Mouse (Mus musculus): ENCODE results near the gene Tpst1. TPM values are rescaled to one million over a fixed set of nuclear protein-coding genes. Genes with fewer than 3 reads are reported as not detected.

The Tpst1 gene
- polyA plus RNA-seq, 1 experiment from 2014 or later: 28.7 TPM

GRCm38 (mm10) chr5:130177871-130178270 is 104.7 kb downstream of the Tpst1 start:
- H3K9me3 ChIP-seq (ENCODE audit: control insufficient read depth): no peaks in the 10 kb centered on the region
- ATAC-seq: no peak
- no peak overlapping the region for H3K9ac ChIP-seq (ENCODE audit: low read depth, low read length)
- no peak overlapping the region for H3K4me2 ChIP-seq (replicated peaks; ENCODE audit: low read depth)
- no peaks in the 10 kb centered on the region for H3K27me3 ChIP-seq (replicated peaks; ENCODE audit: control insufficient read depth, insufficient read depth, low read length)
- H3K27ac ChIP-seq (ENCODE audit: low read depth, low read length): no peak overlapping the region
- H3K36me3 ChIP-seq (ENCODE audit: control insufficient read depth, insufficient read depth): no peaks in the 10 kb centered on the region; the same call in 1 of the 2 replicates
- WGBS: 50% methylated on average over 4 of the region's 4 CpGs
- H3K4me1 ChIP-seq (replicated peaks; ENCODE audit: control insufficient read depth, insufficient read depth, low read length): peaks cover 3% of the 10 kb centered on the region; the same call in 1 of the 2 replicates
- H3K4me3 ChIP-seq (ENCODE audit: low read depth, low read length): no peak overlapping the region
- TF ChIP-seq CTCF (IDR thresholded peaks at IDR 0.05; ENCODE audit: low read depth): no peak

- no peaks in the 10 kb centered on the region; the same call in 1 of the 2 replicates for H3K36me3 ChIP-seq (ENCODE audit: control insufficient read depth, insufficient read depth)
- no peak overlapping the region for H3K27ac ChIP-seq (ENCODE audit: low read depth, low read length)
- 77% methylated on average over 7 of the region's 7 CpGs for WGBS
- no peak for ATAC-seq
- H3K27me3 ChIP-seq (replicated peaks; ENCODE audit: control insufficient read depth, insufficient read depth, low read length): no peaks in the 10 kb centered on the region
- H3K9me3 ChIP-seq (ENCODE audit: control insufficient read depth): no peaks in the 10 kb centered on the region
- TF ChIP-seq CTCF (IDR thresholded peaks at IDR 0.05; ENCODE audit: low read depth): peak; percentile 44; the same call in 1 of the 2 replicates
- 0 out of 2 replicates have a peak, but pooled peaks cover 7% of the 10 kb centered on the region for H3K4me1 ChIP-seq (replicated peaks; ENCODE audit: control insufficient read depth, insufficient read depth, low read length)
- no peak overlapping the region for H3K9ac ChIP-seq (ENCODE audit: low read depth, low read length)
- no peak overlapping the region for H3K4me2 ChIP-seq (replicated peaks; ENCODE audit: low read depth)
- H3K4me3 ChIP-seq (ENCODE audit: low read depth, low read length): no peak overlapping the region
These were observed 107.2 kb downstream of the Tpst1 start for GRCm38 (mm10) chr5:130180362-130180761.

- Histone ChIP-seq H3K4me1 (replicated peaks; ENCODE audit: control insufficient read depth, insufficient read depth, low read length) (0 out of 2 replicates have a peak, but pooled peaks cover 7% of the 10 kb centered on the region), H3K27ac (ENCODE audit: low read depth, low read length) (no peak overlapping the region), H3K9me3 (ENCODE audit: control insufficient read depth) (no peaks in the 10 kb centered on the region), H3K27me3 (replicated peaks; ENCODE audit: control insufficient read depth, insufficient read depth, low read length) (no peaks in the 10 kb centered on the region), H3K9ac (ENCODE audit: low read depth, low read length) (no peak overlapping the region), H3K4me3 (ENCODE audit: low read depth, low read length) (no peak overlapping the region), H3K4me2 (replicated peaks; ENCODE audit: low read depth) (no peak overlapping the region), H3K36me3 (ENCODE audit: control insufficient read depth, insufficient read depth) (no peaks in the 10 kb centered on the region; the same call in 1 of the 2 replicates)
- TF ChIP-seq CTCF (IDR thresholded peaks at IDR 0.05; ENCODE audit: low read depth): no peak
- 59% methylated on average over 6 of the region's 6 CpGs for WGBS
- no peak for ATAC-seq
These were observed 108.8 kb downstream of the Tpst1 start for GRCm38 (mm10) chr5:130181740-130182540.

- no peak overlapping the region for H3K27ac ChIP-seq (ENCODE audit: low read depth, low read length)
- 27% methylated on average over 3 of the region's 3 CpGs for WGBS
These were observed 109.4 kb downstream of the Tpst1 start for GRCm38 (mm10) chr5:130182541-130182821.

GRCm38 (mm10) chr5:130184193-130184856 is 111.2 kb downstream of the Tpst1 start:
- Histone ChIP-seq H3K9me3 (ENCODE audit: control insufficient read depth) (no peaks in the 10 kb centered on the region), H3K27me3 (replicated peaks; ENCODE audit: control insufficient read depth, insufficient read depth, low read length) (no peaks in the 10 kb centered on the region), H3K27ac (ENCODE audit: low read depth, low read length) (no peak overlapping the region), H3K4me1 (replicated peaks; ENCODE audit: control insufficient read depth, insufficient read depth, low read length) (0 out of 2 replicates have a peak, but pooled peaks cover 7% of the 10 kb centered on the region), H3K36me3 (ENCODE audit: control insufficient read depth, insufficient read depth) (peaks cover 11% of the 10 kb centered on the region; the same call in 1 of the 2 replicates), H3K9ac (ENCODE audit: low read depth, low read length) (no peak overlapping the region), H3K4me2 (replicated peaks; ENCODE audit: low read depth) (no peak overlapping the region), H3K4me3 (ENCODE audit: low read depth, low read length) (no peak overlapping the region)
- peak; percentile 63 for ATAC-seq
- 67% methylated on average over 9 of the region's 9 CpGs for WGBS
- no peak for TF ChIP-seq CTCF (IDR thresholded peaks at IDR 0.05; ENCODE audit: low read depth)

More at GRCm38 (mm10) chr5:130182541-130182821, 109.4 kb downstream of the Tpst1 start:
- no peak for ATAC-seq
- Histone ChIP-seq H3K4me3 (ENCODE audit: low read depth, low read length) (no peak overlapping the region), H3K9ac (ENCODE audit: low read depth, low read length) (no peak overlapping the region), H3K4me2 (replicated peaks; ENCODE audit: low read depth) (no peak overlapping the region), H3K36me3 (ENCODE audit: control insufficient read depth, insufficient read depth) (peaks cover 2% of the 10 kb centered on the region; the same call in 1 of the 2 replicates), H3K4me1 (replicated peaks; ENCODE audit: control insufficient read depth, insufficient read depth, low read length) (0 out of 2 replicates have a peak, but pooled peaks cover 7% of the 10 kb centered on the region), H3K9me3 (ENCODE audit: control insufficient read depth) (no peaks in the 10 kb centered on the region), H3K27me3 (replicated peaks; ENCODE audit: control insufficient read depth, insufficient read depth, low read length) (no peaks in the 10 kb centered on the region)
- TF ChIP-seq CTCF (IDR thresholded peaks at IDR 0.05; ENCODE audit: low read depth): no peak

- no peak overlapping the region for H3K4me3 ChIP-seq (ENCODE audit: low read depth, low read length)
- H3K4me2 ChIP-seq (replicated peaks; ENCODE audit: low read depth): no peak overlapping the region
- H3K27me3 ChIP-seq (replicated peaks; ENCODE audit: control insufficient read depth, insufficient read depth, low read length): no peaks in the 10 kb centered on the region
- 0 out of 2 replicates have a peak, but pooled peaks cover 7% of the 10 kb centered on the region for H3K4me1 ChIP-seq (replicated peaks; ENCODE audit: control insufficient read depth, insufficient read depth, low read length)
- H3K27ac ChIP-seq (ENCODE audit: low read depth, low read length): no peak overlapping the region
- WGBS: 66% methylated on average over 6 of the region's 6 CpGs
- no peak for TF ChIP-seq CTCF (IDR thresholded peaks at IDR 0.05; ENCODE audit: low read depth)
- H3K9me3 ChIP-seq (ENCODE audit: control insufficient read depth): no peaks in the 10 kb centered on the region
- ATAC-seq: no peak
- H3K36me3 ChIP-seq (ENCODE audit: control insufficient read depth, insufficient read depth): peaks cover 21% of the 10 kb centered on the region; the same call in 1 of the 2 replicates
- no peak overlapping the region for H3K9ac ChIP-seq (ENCODE audit: low read depth, low read length)
These were observed 112.2 kb downstream of the Tpst1 start for GRCm38 (mm10) chr5:130185312-130185711.

Other genes starting within 250 kb of the Tpst1 start
- gene Sumf2, start 226.3 kb upstream of the Tpst1 start, polyA plus RNA-seq (2015; fragmentation: Nextera tagmentation; extraction: Ambion mirVana): 14.6 and 15.1 TPM in 2 replicates
- 1,534 and 1,607 TPM in 2 replicates for gene Chchd2, start 185.9 kb upstream of the Tpst1 start, polyA plus RNA-seq (2015; fragmentation: Nextera tagmentation; extraction: Ambion mirVana)
- 1.8 and 2.4 TPM in 2 replicates for gene Zbed5, start 177.6 kb upstream of the Tpst1 start, polyA plus RNA-seq (2015; fragmentation: Nextera tagmentation; extraction: Ambion mirVana)
- gene Phkg1, start 174.8 kb upstream of the Tpst1 start, polyA plus RNA-seq (2015; fragmentation: Nextera tagmentation; extraction: Ambion mirVana): not detected in 2 replicates
- gene Nupr1l, start 164.8 kb upstream of the Tpst1 start, polyA plus RNA-seq (2015; fragmentation: Nextera tagmentation; extraction: Ambion mirVana): 3.3 and 3.8 TPM in 2 replicates
- 84.7 and 92.1 TPM in 2 replicates for gene Vkorc1l1, start 131.4 kb upstream of the Tpst1 start, polyA plus RNA-seq (2015; fragmentation: Nextera tagmentation; extraction: Ambion mirVana)
- 260 and 264 TPM in 2 replicates for gene Gusb, start 70.3 kb upstream of the Tpst1 start, polyA plus RNA-seq (2015; fragmentation: Nextera tagmentation; extraction: Ambion mirVana)
- 148 and 182 TPM in 2 replicates for gene Asl, start 44.1 kb upstream of the Tpst1 start, polyA plus RNA-seq (2015; fragmentation: Nextera tagmentation; extraction: Ambion mirVana)
- gene Crcp, start 44.0 kb upstream of the Tpst1 start, polyA plus RNA-seq (2015; fragmentation: Nextera tagmentation; extraction: Ambion mirVana): 39.5 and 41.6 TPM in 2 replicates
- gene Kctd7, start 71.5 kb downstream of the Tpst1 start, polyA plus RNA-seq (2015; fragmentation: Nextera tagmentation; extraction: Ambion mirVana): 2.4 and 2.9 TPM in 2 replicates
- 21.1 and 21.9 TPM in 2 replicates for gene Rabgef1, start 98.5 kb downstream of the Tpst1 start, polyA plus RNA-seq (2015; fragmentation: Nextera tagmentation; extraction: Ambion mirVana)
- gene Tmem248, start 143.8 kb downstream of the Tpst1 start, polyA plus RNA-seq (2015; fragmentation: Nextera tagmentation; extraction: Ambion mirVana): 45.7 and 47.0 TPM in 2 replicates
- 97.7 and 105 TPM in 2 replicates for gene Sbds, start 182.2 kb downstream of the Tpst1 start, polyA plus RNA-seq (2015; fragmentation: Nextera tagmentation; extraction: Ambion mirVana)
- 12.0 and 15.0 TPM in 2 replicates for gene Tyw1, start 182.3 kb downstream of the Tpst1 start, polyA plus RNA-seq (2015; fragmentation: Nextera tagmentation; extraction: Ambion mirVana)

Measured in intestine, postnatal 0 days (tissue).